Mouse (Mus musculus) gonadal fat pad, adult 2 months (tissue): ENCODE measurements around the gene Hhipl2. TPM values are rescaled to one million over a fixed set of nuclear protein-coding genes. Genes with fewer than 3 reads are reported as not detected.

ENCODE experiments used
- polyA plus RNA-seq: library from polyadenylated mRNA; depleted of rRNA; stranded (reverse); fragments of >200 nt; gene quantifications from 2 replicates; pipeline ENCODE4 v1.2.3, GENCODE M21; 2012; rRNA removed

The Hhipl2 gene
- polyA plus RNA-seq, 1 experiment: 0.26 TPM

Other genes starting within 250 kb of the Hhipl2 start
- gene Disp1, start 196.7 kb upstream of the Hhipl2 start, polyA plus RNA-seq: 12.1 and 16.4 TPM in 2 replicates
- gene Aida, start 121.6 kb upstream of the Hhipl2 start, polyA plus RNA-seq: 19.6 and 25.0 TPM in 2 replicates
- gene Brox, start 120.9 kb upstream of the Hhipl2 start, polyA plus RNA-seq: 22.5 and 23.9 TPM in 2 replicates
- gene Mia3, start 48.7 kb upstream of the Hhipl2 start, polyA plus RNA-seq: 108 and 123 TPM in 2 replicates
- gene Taf1a, start 29.2 kb upstream of the Hhipl2 start, polyA plus RNA-seq: 9.3 and 12.2 TPM in 2 replicates